Mouse (Mus musculus) bone marrow macrophage, adult 2 months (primary cell): ENCODE results near the gene Dusp12. TPM values are rescaled to one million over a fixed set of nuclear protein-coding genes. Genes with fewer than 3 reads are reported as not detected.

ENCODE experiments used
- H3K27ac ChIP-seq: 2 replicates; pipeline ENCODE4 v1.5.1; 2012; ENCODE audit warnings: low read depth, low read length; ENCODE audit not compliant: insufficient read depth
- H3K4me1 ChIP-seq: 2 replicates; pipeline ENCODE4 v1.6.1; 2012; ENCODE audit warnings: low read length; ENCODE audit not compliant: control insufficient read depth, insufficient read depth
- H3K4me3 ChIP-seq: 2 replicates; pipeline ENCODE4 v1.5.1; 2012; ENCODE audit warnings: mild to moderate bottlenecking, low read length, moderate library complexity; ENCODE audit not compliant: insufficient read depth
- CTCF ChIP-seq: IDR thresholded peaks from 2 replicates; pipeline ENCODE4 v1.5.1; 2012; ENCODE audit warnings: low read depth, mild to moderate bottlenecking, low read length, moderate library complexity
- POLR2A ChIP-seq: IDR thresholded peaks from 2 replicates; pipeline ENCODE4 v1.6.1; 2012; ENCODE audit warnings: mild to moderate bottlenecking, low read depth, low read length, borderline replicate concordance
- polyA plus RNA-seq: library from polyadenylated mRNA; stranded (reverse); fragments of >200 nt; gene quantifications from 2 replicates; pipeline ENCODE4 v1.2.4, GENCODE M21; 2012; ENCODE audit not compliant: missing spikeins, insufficient read depth, insufficient read length

The Dusp12 gene
- polyA plus RNA-seq = 11.2 and 16.8 TPM in 2 replicates

DNA sequence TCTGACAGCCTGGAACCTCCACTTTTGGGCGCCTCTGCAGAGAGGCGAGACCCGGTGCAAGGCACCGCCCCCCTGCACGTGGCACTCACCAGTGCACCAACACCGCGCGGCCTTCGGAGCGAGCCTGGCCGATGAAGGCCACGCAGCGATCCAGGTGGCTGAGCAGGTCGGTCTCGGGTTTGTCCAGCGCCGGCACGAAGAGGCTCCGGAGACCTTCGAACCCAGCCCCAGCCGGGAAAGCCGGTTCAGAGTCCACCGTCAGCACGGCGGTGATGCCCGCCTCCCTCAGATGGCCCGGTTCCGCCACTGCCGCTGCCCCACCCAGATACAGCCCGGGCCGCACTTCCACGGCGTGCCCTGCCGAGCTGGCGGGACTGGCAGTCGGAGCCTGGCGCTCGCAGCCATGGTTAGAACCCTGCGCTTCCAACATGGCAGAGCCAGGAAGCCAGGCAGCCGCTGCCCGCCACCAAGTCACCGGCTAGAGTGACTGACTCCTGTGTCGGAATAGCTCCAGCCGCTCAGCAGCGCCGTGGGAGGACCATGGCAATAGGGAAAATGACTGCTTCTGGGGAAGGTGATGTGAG, at the start of gene Dusp12, which contains the start of gene Gm26620:
Gene Dusp12 (minus strand): TSS at position 563 of the 584 bp plus-strand sequence.
Gene Gm26620 (plus strand): TSS at position 88 of the 584 bp plus-strand sequence.
- peaks cover 13% of the 10 kb centered on the region for H3K4me1 ChIP-seq
- peak within 1 kb of the TSS; percentile 86 for H3K4me3 ChIP-seq
- TF ChIP-seq CTCF (no peak), POLR2A (no peak)
- peak within 1 kb of the TSS; percentile 16; the same call in 1 of the 2 replicates for H3K27ac ChIP-seq

DNA sequence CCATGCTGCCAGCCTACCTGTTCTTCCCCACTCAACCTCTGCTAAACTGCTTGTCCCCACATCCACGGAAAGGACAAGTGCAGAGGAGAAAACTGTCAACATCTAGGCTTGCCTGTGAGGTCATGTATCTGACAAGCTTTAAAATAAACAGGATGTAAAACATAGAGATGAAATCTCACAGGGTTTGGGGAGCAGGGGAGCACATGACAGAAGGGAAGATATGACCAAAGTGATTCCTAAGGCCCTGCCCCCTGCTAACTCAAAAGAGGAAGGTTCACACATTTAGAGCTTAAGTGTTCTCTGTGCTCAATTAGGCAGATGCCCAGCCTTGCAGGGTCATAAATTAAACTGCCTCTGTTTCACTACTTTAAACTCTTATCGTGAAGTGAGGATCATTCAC, 49.0 kb upstream of the Dusp12 start:
- Histone ChIP-seq H3K27ac (peak overlapping the region; percentile 90), H3K4me3 (no peak overlapping the region), H3K4me1 (peaks cover 36% of the 10 kb centered on the region)
- TF ChIP-seq POLR2A (no peak), CTCF (no peak)

DNA sequence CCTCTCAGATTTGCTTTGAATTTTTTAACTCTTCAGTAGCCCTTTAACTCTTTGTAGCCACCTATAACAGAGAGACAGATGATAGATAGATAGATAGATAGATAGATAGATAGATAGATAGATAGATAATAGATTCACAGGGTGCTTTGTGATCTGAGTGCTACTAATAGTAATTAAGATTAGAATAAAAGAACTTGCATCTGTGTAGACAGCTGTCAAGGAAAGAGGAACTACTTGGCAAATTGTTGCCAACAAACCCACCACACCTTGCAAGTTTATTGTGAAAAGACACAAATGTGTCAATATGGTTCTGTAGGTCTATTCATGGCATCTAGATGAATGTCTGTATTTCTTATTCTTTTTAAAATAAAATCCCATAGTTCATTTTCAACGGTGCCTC, 48.6 kb upstream of the Dusp12 start:
- peaks cover 33% of the 10 kb centered on the region for H3K4me1 ChIP-seq
- peak overlapping the region; percentile 90 for H3K27ac ChIP-seq
- TF ChIP-seq POLR2A (no peak), CTCF (no peak)
- no peak overlapping the region for H3K4me3 ChIP-seq

DNA sequence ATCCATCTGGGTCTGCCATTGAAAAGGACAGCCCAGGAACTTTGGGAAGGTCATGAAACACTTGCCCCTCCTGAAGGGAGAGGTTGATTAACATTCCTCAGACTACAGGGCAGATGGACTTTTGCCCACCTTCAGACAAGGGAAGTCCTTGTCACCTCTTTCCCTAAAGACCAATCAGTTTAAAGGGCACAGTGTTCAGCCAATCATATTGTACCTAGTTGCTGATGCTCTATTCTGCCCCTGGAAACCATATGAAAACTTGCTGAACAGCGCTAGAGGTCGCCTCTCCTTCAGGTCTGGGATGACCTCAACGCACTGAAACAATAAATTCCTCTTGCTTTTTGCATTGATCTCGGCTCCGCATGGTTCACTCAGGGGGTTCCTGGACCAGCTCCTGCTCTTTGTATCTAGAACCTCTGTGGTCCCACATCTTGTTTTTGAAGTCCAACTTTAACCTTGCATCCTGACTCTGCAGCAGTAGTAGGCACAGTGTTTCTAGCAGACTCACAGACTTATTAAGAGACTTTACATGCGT, 48.1 kb upstream of the Dusp12 start:
- TF ChIP-seq POLR2A (no peak), CTCF (no peak)
- Histone ChIP-seq H3K4me3 (no peak overlapping the region), H3K4me1 (peaks cover 29% of the 10 kb centered on the region), H3K27ac (no peak overlapping the region)

DNA sequence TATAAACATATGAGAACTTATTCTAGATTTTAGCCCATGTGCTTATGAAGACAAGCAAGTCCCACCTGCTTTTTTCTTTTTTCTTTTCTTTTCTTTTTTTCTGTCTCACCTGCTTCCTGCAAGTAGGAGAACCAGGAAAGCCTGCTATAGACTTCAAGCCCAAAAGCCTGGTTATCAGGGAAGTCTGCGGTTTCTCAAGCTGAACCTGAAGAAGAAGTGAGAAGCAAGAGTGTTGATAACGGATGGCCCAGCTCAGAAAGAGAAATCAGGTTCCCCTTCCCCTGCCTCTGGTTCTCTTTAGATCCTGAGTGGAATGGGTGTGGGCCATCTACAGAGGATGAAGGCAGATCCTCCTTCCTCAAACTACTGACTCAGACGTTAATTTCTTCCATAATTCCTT, 46.7 kb upstream of the Dusp12 start:
- Histone ChIP-seq H3K4me3 (no peak overlapping the region), H3K4me1 (peaks cover 27% of the 10 kb centered on the region), H3K27ac (no peak overlapping the region; the same call in 1 of the 2 replicates)
- TF ChIP-seq CTCF (no peak), POLR2A (no peak)

DNA sequence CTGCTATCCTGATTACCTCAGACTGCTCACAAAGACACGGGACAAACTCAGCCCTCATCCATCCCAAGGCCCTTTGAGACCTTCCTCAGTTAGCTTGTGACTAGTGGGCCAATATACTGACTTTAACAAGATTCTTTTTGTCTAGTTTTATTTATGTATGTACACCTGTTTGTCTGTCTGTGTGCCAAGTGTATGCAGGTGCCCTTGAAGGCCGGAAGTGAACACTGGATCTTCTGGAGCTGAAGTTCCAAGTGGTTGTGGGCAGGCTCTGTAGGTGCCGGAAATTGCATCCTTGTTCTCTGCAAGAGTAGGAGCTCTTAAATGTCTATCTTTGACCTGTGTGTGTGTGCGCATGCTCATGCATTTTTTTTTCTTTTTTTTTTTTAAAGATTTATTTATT, 43.9 kb upstream of the Dusp12 start:
- TF ChIP-seq CTCF (no peak), POLR2A (no peak)
- H3K4me1 ChIP-seq = peaks cover 19% of the 10 kb centered on the region
- no peak overlapping the region for H3K27ac ChIP-seq
- H3K4me3 ChIP-seq = no peak overlapping the region

DNA sequence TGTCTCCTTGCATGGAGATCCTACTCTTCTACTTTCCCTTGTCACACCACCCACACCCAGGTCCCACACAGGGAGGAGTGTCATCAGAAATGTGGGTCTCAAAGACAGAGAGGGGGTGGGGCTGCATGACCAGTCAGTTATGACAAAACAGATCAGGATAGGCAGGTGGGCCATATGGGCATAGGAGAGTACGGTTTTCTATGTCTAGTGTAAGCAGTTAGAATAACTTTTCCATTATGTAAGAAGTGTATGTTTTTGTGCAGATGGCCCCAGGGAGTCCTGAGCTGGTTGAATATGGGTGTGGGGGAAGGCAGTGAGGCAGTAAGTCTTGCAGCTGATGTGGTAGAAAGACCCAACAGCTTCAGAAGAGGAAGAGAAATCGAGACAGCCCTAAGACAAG, 43.1 kb upstream of the Dusp12 start:
- no peak for TF ChIP-seq CTCF
- TF ChIP-seq POLR2A = no peak
- Histone ChIP-seq H3K27ac (no peak overlapping the region), H3K4me3 (no peak overlapping the region), H3K4me1 (peaks cover 16% of the 10 kb centered on the region)

DNA sequence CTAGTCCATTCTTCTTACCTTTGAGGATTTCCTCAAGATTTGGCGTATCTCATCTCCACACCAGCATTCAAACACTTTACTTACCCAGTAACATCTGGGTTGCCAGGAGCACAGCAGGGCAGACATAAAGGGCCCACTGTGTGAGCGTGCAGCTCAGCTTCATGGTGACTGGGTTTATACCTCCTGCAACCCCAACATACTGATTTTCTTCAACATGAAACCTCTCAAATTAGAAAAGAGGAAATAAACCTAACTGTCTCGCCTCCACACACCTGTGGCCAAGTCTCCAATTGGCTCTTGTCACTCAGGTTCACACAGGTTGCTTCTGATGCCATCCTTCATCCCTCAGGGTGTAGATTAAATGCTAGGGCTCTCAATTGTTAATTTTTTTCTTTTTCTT, 42.0 kb upstream of the Dusp12 start, which contains the start of gene Fcrla:
Gene Fcrla (minus strand): TSS at position 206 of the 400 bp plus-strand sequence.
- H3K4me3 ChIP-seq = no peak within 1 kb of the TSS
- H3K4me1 ChIP-seq = peaks cover 12% of the 10 kb centered on the region
- no peak within 1 kb of the TSS for H3K27ac ChIP-seq
- TF ChIP-seq POLR2A (no peak), CTCF (no peak)

DNA sequence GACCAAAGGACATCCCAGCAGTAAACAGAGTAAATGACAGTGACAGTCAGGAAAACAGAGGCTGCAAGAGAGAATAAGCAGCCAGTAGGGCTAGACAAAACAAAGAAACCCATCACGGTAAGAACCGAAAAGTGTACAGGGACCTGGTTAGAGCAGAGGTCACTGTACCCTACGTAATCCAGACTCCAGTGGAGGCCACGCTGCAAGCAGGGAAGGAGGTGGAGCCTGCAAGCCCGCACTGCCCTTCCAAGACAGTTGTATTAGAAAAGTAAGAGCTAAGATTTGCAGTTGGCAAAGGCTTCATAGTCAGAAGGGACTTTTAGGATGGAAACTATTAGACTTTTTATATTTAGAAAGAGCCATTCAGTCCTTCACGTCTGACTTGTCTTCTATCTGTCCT, 41.6 kb upstream of the Dusp12 start:
- H3K4me1 ChIP-seq = peaks cover 7% of the 10 kb centered on the region

DNA sequence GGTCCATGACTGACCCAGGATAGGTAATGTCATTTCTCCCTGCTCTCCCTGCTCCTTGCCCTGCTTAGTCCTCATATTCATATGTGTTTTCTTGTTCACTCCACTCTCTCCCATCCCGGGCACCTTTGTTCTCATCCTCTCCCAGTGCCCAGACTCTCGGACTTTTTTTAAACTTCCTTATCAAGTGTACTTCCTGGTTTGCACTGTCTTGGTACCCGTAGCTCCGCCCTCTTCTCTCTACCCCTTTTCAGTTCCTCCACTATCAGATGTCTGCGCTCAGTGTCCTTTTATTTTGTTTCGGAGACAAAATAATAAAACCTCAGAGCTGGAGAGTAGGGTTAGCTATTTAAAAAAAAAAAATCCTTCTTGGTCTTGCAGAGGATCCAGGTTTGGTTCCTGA, 39.1 kb upstream of the Dusp12 start:
- Histone ChIP-seq H3K4me1 (peaks cover 8% of the 10 kb centered on the region), H3K27ac (no peak overlapping the region), H3K4me3 (peak overlapping the region; percentile 41)
- TF ChIP-seq POLR2A (no peak), CTCF (no peak)

More for the DNA sequence above, 41.6 kb upstream of the Dusp12 start:
- no peak for TF ChIP-seq POLR2A
- TF ChIP-seq CTCF = no peak
- H3K4me3 ChIP-seq = no peak overlapping the region
- no peak overlapping the region for H3K27ac ChIP-seq
